Mouse (Mus musculus) ovary, postnatal 36 days (tissue): ENCODE data around the gene Atp9a.
"Not testable (repeated sequence)": the region's sequence is repeated elsewhere in the genome, so short reads cannot be mapped to it uniquely, and the experiment has no call there.

Experiments used
- DNase-seq: peaks from one replicate; pipeline ENCODE4 v3.0.0; 2022; ENCODE audit warnings: low spot score, mixed read lengths

The Atp9a gene

DNA sequence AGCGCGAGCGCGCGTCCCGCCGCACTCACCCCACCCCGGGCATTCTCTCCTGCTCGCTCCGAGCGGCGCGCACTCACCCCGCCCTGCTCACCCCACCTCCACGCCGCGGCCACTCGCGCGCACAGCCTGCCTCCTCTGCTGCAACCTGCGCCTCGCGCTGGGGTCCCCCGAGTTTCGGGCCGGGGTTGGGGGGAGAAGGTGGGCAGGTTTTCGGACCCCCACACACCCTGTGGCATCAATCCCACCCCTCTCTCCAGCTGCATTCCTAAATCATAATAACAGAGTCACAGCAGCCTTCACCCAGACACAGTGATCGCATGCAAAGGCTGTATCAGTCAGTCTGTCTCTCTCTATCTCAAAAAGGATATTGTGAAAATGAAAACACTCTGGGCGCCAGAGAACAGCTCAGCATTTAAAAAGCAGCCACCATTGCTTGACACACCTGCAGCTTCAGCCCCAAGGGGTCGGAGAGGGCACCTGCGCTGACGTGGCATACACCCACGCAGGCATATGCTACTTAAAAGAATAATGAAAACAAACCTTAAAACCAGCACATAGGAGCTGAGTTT lies at the start of gene Atp9a:
Gene Atp9a, minus strand, starts transcription at position 351 of the 569 bp plus-strand sequence.
- peak; percentile 68 for DNase-seq

DNA sequence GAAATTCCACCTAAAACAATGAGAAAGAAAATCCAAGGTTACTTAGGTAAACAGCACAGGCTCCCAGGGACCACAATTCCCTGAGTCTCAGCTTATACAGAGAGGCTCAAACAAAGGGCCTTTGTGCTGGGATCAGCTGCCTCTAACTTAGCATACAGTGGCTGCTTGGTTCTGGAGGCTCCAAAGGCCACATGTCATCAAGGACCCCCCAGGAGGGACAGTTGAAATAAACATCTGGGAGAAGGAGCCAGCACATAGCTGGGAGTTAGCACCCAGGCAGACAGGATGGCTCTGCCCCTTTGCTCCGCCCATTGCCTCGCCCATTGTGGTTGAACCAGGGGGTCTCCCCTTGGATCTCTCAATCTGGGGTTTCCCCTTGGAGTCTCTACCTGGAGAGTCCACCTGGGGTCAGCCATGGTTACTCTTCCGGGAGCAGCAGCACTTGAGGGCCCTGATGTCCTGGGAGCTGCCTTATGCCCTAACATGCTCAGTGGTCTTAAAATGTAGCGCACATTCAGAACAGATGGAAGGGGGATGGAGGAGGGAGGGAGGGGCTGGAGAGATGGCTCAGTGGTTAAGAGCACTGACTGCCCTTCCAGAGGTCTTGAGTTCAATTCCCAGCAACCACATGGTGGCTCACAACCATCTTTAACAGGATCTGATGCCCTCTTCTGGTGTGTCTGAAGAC lies 49.0 kb upstream of the Atp9a start:
- no peak for DNase-seq

DNA sequence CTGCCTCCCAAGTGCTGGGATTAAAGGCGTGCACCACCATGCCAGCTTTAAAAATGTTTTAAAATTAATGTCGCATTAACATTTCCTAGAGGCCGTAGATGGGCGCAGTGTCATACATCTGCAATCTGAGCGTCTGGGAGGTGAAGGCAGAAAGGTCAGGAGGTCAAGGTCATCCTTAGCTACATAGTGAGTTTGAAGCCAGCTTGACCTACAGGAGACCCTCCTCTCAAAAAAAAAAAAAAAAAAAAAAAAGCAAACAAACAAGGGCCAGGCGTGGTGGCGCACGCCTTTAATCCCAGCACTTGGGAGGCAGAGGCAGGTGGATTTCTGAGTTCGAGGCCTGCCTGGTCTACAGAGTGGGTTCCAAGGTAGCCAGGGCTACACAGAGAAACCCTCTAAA lies 44.0 kb upstream of the Atp9a start:
- DNase-seq: no peak

DNA sequence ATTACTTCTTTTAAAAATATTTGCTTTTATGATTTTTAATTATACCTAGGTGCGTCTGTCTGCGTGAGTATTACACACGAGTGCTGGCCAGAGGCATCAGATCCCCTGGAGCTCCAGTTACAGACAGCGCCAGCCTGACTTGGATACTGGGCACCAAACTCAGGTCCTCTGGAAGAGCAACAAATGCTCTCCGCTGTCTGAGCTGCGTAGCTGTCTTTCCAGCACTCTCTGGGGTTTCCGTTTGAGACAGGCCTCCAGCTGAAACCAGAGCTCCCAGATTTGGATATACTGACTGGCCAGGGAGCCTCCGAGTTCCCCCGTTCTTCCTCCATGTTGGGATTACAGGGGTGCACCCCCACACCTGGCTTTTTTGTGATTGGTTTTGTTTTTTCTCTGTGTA lies 38.4 kb upstream of the Atp9a start:
- DNase-seq: no peak

DNA sequence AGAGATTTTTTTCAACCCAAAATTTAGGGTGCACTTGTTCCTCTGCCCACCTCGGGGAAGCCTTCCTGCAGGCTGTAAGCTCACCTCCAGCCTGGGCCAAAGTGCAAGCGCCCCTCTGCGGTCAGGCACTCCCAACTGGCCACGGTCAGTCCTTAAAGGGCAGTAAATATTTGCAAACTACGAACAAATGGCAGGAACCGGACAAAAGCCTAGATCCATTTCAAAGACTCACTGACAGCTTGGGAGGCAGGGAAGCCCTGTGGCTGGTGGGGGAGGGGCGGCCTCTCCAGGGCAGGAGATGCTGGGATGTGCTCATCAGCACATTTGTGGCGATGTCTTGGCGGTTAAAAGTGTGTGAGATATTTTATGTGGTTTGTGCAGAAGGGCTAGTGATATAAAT lies 37.8 kb upstream of the Atp9a start:
- DNase-seq: no peak

DNA sequence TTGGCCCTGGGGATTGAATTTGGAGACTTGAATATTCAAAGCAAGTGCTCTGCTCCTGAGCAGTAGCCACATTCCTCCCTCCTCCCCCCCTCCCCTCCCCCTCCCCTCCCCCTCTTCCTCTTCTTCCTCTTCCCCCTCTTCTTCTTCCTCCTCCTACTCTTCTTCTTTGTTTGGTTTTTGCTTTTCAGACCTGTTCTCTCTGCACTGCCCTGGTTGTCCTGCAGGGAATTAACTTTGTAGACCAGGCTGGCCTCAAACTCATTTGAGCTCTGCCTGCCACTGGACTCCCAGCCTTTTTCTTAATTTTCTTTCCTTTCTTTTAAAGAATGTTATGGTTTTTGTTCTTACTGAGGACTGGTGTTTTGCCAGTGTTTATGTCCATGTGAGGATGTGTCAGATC lies 35.3 kb upstream of the Atp9a start:
- no peak for DNase-seq

DNA sequence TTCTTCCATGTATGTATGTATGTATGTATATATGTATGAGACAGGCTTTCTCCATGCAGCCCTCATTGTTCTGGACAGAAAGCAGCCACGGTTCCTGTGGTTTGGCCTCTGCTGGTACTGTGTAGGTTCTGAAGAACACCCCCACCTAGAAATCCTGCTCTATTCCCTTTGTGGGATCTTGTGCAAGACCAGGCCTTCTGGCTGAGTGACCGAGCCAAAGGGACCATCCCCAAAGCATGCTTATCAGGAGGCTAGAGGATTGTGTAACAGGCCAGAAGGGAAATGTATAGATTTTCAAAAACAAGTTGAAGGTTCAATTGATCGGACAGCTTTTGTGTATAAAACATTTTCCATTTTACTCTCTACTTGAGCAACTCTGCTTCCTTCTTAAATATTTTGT lies 34.0 kb upstream of the Atp9a start:
- DNase-seq: no peak

DNA sequence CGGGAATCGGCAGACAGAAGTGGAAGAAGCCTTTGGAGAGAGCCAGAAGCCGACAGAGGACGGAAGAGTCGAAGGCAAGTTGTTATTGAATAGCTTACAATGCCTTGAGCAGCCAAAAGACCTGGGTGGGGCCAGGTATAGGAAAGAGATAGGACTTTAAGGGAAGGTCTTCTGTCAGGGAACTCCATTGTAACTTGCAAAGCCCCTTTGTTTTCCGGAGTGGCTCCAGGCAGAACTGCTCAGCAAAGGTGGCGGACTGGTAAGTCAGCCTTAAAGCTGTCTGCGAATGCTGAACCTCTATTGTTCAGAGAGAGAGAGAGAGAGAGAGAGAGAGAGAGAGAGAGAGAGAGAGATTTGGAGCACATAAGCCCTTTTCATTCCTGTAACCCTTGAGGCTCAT lies 27.1 kb upstream of the Atp9a start:
- no peak for DNase-seq

DNA sequence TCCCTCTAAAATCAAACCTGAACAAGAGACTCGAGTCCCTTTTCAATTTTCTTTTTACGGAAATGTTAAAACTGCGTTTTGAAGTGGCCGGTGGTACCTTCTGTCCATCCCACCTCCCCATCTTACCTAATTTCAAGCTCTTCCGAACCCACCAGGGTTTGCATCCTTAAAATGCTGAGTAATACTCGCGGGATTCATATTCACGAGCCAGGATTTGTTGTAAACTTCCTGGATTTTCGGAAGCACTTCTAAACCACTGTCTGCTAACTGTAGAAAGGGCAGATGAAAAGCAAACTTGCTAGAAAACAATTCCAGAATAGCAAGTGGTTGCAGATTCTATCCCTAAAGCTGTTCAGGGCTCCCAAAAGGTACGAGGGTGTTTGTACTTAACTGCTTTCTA lies 25.4 kb upstream of the Atp9a start, which contains the start of gene Sall4:
Gene Sall4, minus strand, starts transcription at position 362 of the 400 bp plus-strand sequence.
- DNase-seq: no peak

DNA sequence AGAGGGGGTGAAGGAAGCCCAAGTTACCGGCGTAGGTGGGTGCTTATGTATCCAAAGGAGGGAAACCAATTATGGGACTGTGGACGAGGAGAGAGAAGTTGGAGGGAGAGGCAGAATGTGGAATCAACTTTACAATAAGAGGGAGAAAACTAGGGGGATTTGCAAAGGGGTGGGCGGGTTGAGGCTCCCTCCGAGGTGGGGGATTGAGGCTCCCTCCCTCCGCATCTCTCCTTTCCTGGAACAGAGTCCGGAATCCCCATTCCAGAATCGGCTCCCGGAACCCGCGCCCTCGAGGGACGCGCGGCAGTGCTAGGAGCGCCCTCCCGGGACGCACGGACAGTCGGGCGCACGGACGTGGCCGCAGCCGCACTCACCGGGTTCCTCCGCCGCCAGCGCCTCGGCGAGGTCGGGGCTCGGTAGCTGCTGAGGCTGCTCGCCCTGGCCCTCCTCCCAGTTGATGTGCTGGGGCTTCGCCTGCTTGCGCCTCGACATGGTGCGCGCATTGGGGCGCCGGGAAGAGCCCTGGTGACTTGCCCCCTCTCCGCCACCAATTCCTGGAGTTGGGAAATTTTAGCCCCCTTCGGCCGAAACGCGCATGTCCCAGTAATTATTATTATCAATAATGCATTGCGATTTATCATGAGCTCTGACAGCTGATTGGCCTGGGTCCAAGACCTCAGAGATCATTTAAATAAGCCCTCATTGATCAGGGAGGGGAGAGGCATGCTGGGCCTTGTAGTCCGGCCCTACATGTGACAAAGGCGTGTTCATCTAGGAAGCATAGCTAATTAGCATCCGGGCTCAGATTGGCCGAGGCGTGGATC lies 24.5 kb upstream of the Atp9a start:
- DNase-seq: peak; percentile 33

DNA sequence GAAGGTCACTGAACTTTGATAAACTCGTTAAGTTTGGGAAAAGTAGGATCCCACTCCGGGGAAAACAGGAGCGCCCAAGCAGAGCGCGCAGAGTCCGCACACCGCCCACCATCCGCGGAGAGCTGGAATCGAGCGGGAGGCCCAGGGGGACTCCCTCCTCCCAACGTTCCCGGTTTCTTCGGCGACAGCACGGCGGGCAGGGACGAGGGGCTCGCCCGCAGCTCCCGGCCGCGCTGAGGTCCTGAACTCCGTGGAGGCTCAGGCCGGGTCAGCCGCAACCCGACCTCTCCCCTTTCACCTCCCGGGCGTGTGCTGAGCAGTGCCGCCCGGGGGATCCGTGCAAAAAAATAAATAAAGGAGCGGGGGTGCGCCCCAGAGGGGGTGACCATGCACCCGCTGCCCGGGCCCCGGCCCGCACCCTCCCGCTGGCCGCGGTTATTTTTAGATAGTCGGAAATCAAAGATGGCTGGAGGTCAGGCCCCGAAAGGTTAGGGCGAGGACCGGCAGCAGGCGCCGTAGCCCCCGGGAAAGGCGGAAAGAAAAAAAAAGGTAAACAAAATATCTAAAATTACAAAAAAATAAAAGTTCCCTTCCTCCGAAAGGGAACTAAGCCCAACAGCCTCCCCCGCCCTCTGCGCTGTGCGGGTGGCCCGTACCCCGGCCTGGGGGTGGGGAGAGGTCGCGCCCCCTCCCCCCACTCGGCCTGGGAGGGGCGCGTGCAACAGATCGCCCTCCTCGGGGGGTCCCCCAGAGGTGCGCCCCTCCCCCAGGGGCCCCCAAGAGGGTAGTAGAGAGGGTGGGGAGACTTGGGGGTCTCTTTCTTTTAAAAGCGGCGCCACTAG lies 23.7 kb upstream of the Atp9a start:
- no peak for DNase-seq

DNA sequence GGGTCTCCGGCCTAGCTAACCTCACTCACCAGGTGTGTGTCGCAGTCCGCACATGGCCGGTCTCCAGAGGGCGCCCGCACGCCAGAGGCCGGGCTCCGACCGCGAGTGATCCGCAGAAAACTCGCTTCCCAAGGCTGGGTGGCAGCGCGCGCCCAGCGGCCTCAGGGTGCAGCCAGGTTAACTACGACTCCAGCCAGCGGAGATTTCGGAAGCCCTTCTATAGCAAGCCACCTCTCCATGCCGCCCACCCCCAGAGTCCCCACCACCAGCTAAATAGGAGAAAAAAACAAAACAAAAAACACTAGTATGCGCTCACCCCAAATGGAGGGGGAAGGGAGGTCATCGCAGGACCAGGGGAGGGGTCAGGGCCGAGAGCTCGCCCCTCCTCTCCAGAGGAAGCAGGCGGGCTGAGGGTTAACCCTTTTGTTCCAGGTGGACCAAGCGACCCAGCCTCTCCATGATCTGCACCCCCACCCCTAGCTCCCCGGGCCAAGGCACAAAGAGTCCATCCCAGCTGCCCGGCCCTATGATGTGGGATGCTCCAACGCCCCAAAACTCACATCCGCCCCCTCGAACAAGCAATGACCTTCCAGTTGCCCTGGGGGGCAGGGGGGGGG lies 23.0 kb upstream of the Atp9a start:
- DNase-seq: peak; percentile 68

DNA sequence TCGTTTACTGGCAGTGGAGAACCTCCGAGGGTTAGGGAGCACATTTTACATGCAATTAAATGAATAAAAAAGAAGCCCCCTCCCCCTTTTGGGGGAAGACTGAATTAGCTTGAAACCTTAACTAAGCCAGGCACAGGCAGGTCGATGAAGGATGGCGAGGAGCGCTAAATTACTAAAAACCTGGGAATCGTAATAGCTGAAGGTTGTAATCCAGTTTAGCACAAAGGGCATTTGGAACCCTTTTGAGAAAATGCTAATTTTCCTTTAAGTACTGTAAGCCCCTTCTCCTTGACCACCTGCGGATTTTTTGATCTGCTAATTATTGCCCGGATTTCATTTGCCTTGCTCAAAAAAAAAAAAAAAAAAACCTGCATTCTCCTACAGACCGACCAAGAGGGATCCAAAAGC lies 22.3 kb upstream of the Atp9a start:
- no peak for DNase-seq

DNA sequence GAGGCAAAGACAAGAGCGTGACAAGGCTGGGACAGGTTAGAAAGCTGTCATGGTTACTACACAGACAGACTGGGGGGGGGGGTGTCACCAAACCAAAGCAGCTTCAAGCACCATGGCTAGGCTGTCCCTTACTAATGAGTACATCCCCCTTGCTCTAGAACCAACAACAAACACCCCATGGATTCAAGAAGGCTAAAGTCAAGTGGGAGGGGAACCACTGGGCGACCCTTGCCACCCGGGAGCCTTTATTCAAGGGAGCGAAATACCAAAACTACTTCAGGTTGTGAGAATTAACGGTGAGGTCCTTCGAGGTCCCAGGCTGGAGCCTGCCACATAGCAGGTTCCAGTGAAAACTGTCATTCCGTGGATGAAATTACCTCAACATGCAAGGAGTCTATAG lies 21.6 kb upstream of the Atp9a start:
- DNase-seq: no peak

DNA sequence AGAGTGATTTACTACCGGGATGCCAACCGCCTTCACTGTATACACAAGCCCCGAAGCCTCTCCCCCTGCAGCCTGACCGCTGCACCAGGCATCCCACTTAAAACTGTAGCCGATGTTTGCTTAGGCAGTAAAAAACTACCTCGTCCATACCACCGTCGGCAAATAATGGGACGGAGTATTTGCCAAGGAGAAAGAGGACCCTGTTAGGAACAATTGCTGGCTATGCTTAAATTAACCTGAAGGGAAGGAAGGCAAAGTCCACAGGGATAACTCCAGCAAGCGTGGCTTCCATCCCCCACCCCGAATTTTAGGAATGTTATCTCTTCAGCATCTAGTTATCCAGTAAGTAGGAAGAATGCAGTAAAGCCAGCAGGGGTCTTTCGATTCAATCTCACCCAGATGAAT lies 20.2 kb upstream of the Atp9a start:
- DNase-seq: no peak

DNA sequence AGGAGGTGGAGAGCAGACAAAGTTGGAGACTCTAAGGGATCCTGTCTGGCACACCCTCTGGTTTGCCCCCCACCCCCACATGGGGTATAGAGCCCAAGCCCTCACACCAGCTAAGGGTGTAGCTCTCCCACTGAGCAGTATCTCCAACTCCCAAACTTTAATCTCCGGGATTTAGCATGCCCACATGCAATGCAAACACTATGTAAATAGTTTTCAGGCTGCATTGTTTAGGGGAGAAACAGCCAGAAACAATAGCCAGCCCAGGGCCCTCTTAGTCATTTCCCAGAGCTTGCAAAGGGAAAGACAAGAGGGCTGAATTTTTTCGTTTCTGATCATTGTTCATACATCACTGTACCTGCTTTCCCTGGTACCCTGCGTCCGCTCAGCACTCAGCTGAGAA lies 19.7 kb upstream of the Atp9a start:
- DNase-seq: no peak

DNA sequence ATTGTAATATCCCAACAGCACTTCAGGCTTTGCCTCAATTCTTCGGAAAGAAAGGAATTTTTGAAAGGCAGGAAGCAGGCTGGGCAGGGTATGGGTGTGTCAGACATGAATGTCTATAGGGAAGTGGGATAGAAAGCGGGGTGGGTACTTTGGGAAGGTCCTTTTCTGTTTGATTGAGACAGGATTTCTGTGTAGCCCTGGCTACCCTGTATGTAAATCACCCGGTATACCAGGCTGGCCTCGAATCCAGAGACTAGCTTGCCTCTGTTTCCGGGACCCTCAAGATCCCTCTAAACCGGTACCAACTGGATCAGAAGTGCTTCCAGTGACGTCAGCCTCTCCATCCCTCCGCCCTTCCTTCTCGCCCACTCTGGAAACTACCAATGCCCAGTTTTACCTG lies 18.9 kb upstream of the Atp9a start:
- DNase-seq: no peak

DNA sequence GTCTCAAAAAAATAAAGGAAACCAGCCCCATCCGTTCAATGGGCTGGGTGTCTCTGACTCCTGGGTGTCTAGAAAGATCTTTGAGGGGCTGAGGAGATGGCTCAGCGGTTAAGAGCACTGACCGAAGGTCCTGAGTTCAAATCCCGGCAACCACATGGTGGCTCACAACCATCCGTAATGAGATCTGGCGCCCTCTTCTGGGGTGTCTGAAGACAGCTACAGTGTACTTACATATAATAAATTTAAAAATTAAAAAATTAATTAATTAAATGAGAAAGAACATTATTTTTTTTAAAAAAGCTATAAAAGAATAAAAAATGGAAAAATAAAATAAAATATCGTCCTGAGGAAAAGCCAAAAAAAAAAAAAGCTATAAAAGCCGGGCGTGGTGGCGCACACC lies 2.2 kb upstream of the Atp9a start:
- not testable (repeated sequence) for DNase-seq

DNA sequence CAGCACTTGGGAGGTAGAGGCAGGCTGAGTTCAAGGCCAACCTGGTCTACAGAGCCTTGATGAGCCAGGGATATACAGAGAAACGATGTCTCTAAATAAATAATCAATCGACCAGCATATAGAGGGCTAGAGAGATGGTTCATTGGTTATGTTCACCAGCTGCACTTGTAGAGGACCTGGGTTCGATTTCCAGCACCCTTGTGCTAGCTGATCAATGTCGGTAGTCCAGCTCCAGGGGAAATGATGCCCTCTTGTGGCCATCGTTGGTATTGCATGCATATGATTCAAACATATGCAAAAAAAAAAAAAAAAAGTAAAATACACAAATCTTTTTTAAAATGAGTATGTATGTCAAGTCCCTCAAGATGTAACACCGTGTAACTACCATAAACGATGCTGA lies 440 bp upstream of the Atp9a start:
- DNase-seq: no peak

DNA sequence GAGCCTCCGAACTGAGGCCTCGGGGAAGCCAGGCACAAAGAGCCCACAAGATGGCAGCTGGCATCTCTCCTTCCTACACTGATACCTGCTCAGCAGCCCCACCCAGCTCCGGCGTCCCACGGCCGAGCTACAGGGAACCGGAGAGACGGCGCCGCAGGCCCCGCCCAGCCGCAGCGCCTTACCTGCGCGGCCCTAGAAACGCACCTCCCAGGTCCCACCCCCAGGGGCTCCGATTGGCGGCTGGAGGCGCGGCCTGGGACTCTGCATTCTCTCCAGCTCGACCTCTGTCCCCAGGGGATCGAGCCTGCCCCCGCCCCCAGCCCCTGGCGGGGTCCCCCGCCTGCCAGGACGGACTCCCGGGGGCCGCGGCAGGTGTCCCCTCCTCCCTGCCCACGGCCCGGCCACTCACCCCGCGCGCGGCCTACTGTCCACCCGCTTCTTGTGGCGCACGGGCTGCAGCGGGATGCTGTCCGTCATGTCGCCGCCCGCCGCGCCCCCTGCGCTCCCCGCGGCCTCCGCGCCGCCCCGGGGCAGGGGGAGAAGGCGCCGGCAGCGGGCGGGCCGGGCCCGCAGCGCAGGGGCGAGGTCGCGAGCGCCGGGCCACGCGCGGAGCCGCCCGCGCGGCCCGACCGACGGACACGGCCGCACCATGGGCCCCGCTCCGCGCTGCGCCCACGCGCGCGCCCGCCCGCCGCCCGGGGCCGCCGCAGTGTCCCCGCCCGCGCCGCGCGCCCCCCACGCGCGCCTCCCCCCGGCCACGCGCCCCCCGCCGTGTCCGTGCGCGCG lies 743 bp downstream of the Atp9a start:
- peak; percentile 82 for DNase-seq

DNA sequence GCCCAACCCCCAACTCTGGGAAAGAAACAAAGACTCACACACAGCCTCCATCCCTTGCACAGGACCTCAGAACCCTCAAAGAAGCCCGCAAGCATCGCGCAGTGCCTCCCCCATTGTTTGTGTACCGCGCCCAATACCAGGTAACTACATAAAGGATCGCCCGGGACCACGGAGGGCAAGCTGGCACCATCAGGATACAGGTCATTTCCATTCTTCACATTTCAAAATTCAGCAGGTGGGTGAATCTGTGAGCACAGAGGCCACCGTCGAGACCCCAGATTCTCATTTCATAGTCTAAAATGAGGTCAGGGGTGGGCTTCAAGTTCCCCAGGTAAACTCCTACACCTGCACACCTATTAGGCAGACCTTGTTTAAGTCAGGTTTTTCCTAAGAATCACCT lies 1.7 kb downstream of the Atp9a start:
- no peak for DNase-seq
